Mouse (Mus musculus) liver, embryonic 13.5 days (tissue): ENCODE data around the gene Cd164l2. TPM values are rescaled to one million over a fixed set of nuclear protein-coding genes. Genes with fewer than 3 reads are reported as not detected.

ENCODE experiments used
- ATAC-seq: fragments of 200-750 bp; cut with Nextera tagmentation; 2 replicates; pipeline ENCODE4 v1.8.0; 2017; ENCODE audit warnings: low read depth, mild to moderate bottlenecking, moderate number of reproducible peaks, moderate library complexity
- DNase-seq: peaks from one replicate; pipeline ENCODE4 v3.0.0; 2022
- H3K27ac ChIP-seq: fragments of 300-500 bp; sonication (generic); 2 replicates; pipeline ENCODE4 v1.5.1; 2015; ENCODE audit warnings: moderate library complexity, mild to moderate bottlenecking, inconsistent platforms
- H3K27me3 ChIP-seq: fragments of 300-500 bp; sonication (generic); 2 replicates; pipeline ENCODE4 v1.6.1; 2015; ENCODE audit warnings: mild to moderate bottlenecking, inconsistent platforms
- H3K36me3 ChIP-seq: fragments of 300-500 bp; sonication (generic); 2 replicates; pipeline ENCODE4 v1.6.1; 2015; ENCODE audit warnings: mild to moderate bottlenecking, inconsistent platforms
- H3K4me1 ChIP-seq: fragments of 300-500 bp; sonication (generic); replicated peaks from 2 replicates; pipeline ENCODE4 v1.6.1; 2015; ENCODE audit warnings: inconsistent platforms
- H3K4me2 ChIP-seq: fragments of 300-500 bp; sonication (generic); 2 replicates; pipeline ENCODE4 v1.6.1; 2015; ENCODE audit warnings: inconsistent platforms, mild to moderate bottlenecking, moderate library complexity
- H3K4me3 ChIP-seq: fragments of 300-500 bp; sonication (generic); replicated peaks from 2 replicates; pipeline ENCODE4 v1.5.1; 2015; ENCODE audit warnings: mild to moderate bottlenecking, inconsistent platforms
- H3K9ac ChIP-seq: fragments of 300-500 bp; sonication (generic); 2 replicates; pipeline ENCODE4 v1.6.1; 2015; ENCODE audit warnings: mild to moderate bottlenecking, inconsistent platforms
- H3K9me3 ChIP-seq: fragments of 300-500 bp; sonication (generic); replicated peaks from 2 replicates; pipeline ENCODE4 v1.6.1; 2016; ENCODE audit warnings: inconsistent platforms
- WGBS: fragments of 180-500 bp; shearing (Covaris S2); methylation state at CpG from one replicate; pipeline ENCODE4 v1.1.7; 2015; ENCODE audit not compliant: insufficient replicate concordance; 5-methylcytosine and 5-hydroxymethylcytosine counted together
- microRNA-seq: library from miRNA; unstranded; fragments of <30 nt; microRNA quantifications from one replicate; pipeline ENCODE4, GENCODE M21; 2016
- polyA plus RNA-seq: library from polyadenylated mRNA; unstranded; fragments of >200 nt; fragmentation: Nextera tagmentation; extraction: Ambion mirVana; gene quantifications from 2 replicates; pipeline ENCODE4 v1.2.1, GENCODE M21; 2015

The Cd164l2 gene
- polyA plus RNA-seq, 1 experiment from 2014 or later: 0.20 TPM

DNA sequence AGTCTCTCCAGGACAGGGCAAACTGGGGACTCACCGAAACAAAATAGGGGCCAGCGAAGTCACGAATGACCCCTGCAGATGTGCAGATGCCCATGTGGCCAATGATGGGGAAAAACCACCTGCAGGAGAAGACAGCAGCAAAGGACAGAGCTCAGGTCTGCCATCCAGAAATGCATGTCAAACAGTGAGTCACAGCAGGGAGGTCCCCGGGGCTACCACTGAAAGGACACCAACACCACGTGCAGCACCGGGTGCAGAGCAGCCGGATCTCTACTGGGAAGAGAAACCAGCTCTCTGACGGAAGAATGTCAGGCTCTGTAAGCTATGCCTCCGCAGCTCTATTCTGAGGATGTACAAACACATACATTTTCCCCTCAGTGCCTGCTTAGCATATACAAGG is 59.0 kb downstream of the Cd164l2 start:
- Histone ChIP-seq H3K9me3 (no peaks in the 10 kb centered on the region), H3K27ac (no peak overlapping the region), H3K9ac (no peak overlapping the region), H3K36me3 (peaks cover 67% of the 10 kb centered on the region), H3K4me2 (no peak overlapping the region), H3K4me1 (peaks cover 22% of the 10 kb centered on the region), H3K27me3 (no peaks in the 10 kb centered on the region), H3K4me3 (no peak overlapping the region)
- ATAC-seq (no peak), DNase-seq (no peak)
- WGBS: 85% methylated on average over 9 of the region's 9 CpGs

Small RNA genes within 50 kb of the gene (microRNA-seq; reads per million reads assigned to microRNA genes)
- gene Mir7017: 2.3 reads per million

Other genes starting within 250 kb of the Cd164l2 start
- gene Fgr, start 238.0 kb upstream of the Cd164l2 start, polyA plus RNA-seq: 0.47 and 0.65 TPM in 2 replicates
- gene Ahdc1, start 200.9 kb upstream of the Cd164l2 start, polyA plus RNA-seq: 1.3 and 1.4 TPM in 2 replicates
- gene Wasf2, start 81.6 kb upstream of the Cd164l2 start, polyA plus RNA-seq: 52.3 and 54.0 TPM in 2 replicates
- not detected in 2 replicates for gene Gpr3, start 405 bp downstream of the Cd164l2 start, polyA plus RNA-seq
- 1.7 and 1.9 TPM in 2 replicates for gene Map3k6, start 28.7 kb downstream of the Cd164l2 start, polyA plus RNA-seq
- 0.42 and 0.55 TPM in 2 replicates for gene Sytl1, start 51.0 kb downstream of the Cd164l2 start, polyA plus RNA-seq
- 38.9 and 41.0 TPM in 2 replicates for gene Tmem222, start 65.7 kb downstream of the Cd164l2 start, polyA plus RNA-seq
- gene Wdtc1, start 141.3 kb downstream of the Cd164l2 start, polyA plus RNA-seq: 5.5 and 7.1 TPM in 2 replicates
- 2.7 and 3.1 TPM in 2 replicates for gene Slc9a1, start 157.6 kb downstream of the Cd164l2 start, polyA plus RNA-seq